Mouse (Mus musculus) forebrain, embryonic 16.5 days (tissue): ENCODE measurements around the gene Cbfa2t2. TPM values are rescaled to one million over a fixed set of nuclear protein-coding genes. Genes with fewer than 3 reads are reported as not detected.

Experiments used
- ATAC-seq: fragments of 200-750 bp; cut with Nextera tagmentation; 2 replicates; pipeline ENCODE4 v1.8.0; 2017; ENCODE audit warnings: mild to moderate bottlenecking, moderate library complexity
- H3K27ac ChIP-seq: fragments of 300-500 bp; sonication (generic); 2 replicates; pipeline ENCODE4 v1.5.1; 2014; ENCODE audit warnings: low read length, control low read depth
- H3K27me3 ChIP-seq: fragments of 300-500 bp; sonication (generic); replicated peaks from 2 replicates; pipeline ENCODE4 v1.6.1; 2014; ENCODE audit warnings: low read length; ENCODE audit not compliant: control insufficient read depth, insufficient read depth
- H3K36me3 ChIP-seq: fragments of 300-500 bp; sonication (generic); 2 replicates; pipeline ENCODE4 v1.6.1; 2014; ENCODE audit not compliant: control insufficient read depth, insufficient read depth
- H3K4me1 ChIP-seq: fragments of 300-500 bp; sonication (generic); replicated peaks from 2 replicates; pipeline ENCODE4 v1.6.1; 2014; ENCODE audit warnings: low read length; ENCODE audit not compliant: control insufficient read depth, insufficient read depth
- H3K4me2 ChIP-seq: fragments of 300-500 bp; sonication (generic); 2 replicates; pipeline ENCODE4 v1.6.1; 2014; ENCODE audit warnings: mild to moderate bottlenecking, low read length, control low read depth
- H3K4me3 ChIP-seq: fragments of 300-500 bp; sonication (generic); replicated peaks from 2 replicates; pipeline ENCODE4 v1.5.1; 2014; ENCODE audit warnings: mild to moderate bottlenecking, low read length, control low read depth
- H3K9ac ChIP-seq: fragments of 300-500 bp; sonication (generic); replicated peaks from 2 replicates; pipeline ENCODE4 v1.6.1; 2014; ENCODE audit warnings: low read depth, low read length, control low read depth
- H3K9me3 ChIP-seq: fragments of 300-500 bp; sonication (generic); 2 replicates; pipeline ENCODE4 v1.6.1; 2016; ENCODE audit warnings: low read length; ENCODE audit not compliant: control insufficient read depth
- WGBS: fragments of 180-500 bp; shearing (Covaris S2); extraction: QIAGEN DNeasy Blood & Tissue Kit; methylation state at CpG from one replicate; pipeline ENCODE4 v1.1.7; 2014; 5-methylcytosine and 5-hydroxymethylcytosine counted together
- polyA plus RNA-seq: library from polyadenylated mRNA; unstranded; fragments of >200 nt; fragmentation: Nextera tagmentation; extraction: Ambion mirVana; gene quantifications from 2 replicates; pipeline ENCODE4 v1.2.1, GENCODE M21; 2015

Gene Cbfa2t2
- polyA plus RNA-seq, 1 experiment from 2014 or later: 73.3 TPM

GRCm38 (mm10) chr2:154422181-154422580 lies 14.1 kb upstream of the Cbfa2t2 start:
- peaks cover 3% of the 10 kb centered on the region; the same call in 1 of the 2 replicates for H3K9me3 ChIP-seq
- H3K27me3 ChIP-seq: no peaks in the 10 kb centered on the region
- no peak for ATAC-seq
- H3K4me2 ChIP-seq: no peak overlapping the region
- H3K36me3 ChIP-seq: no peaks in the 10 kb centered on the region
- 57% methylated on average over 5 of the region's 5 CpGs for WGBS
- peaks cover 35% of the 10 kb centered on the region for H3K4me1 ChIP-seq
- no peak overlapping the region for H3K9ac ChIP-seq
- H3K27ac ChIP-seq: peak overlapping the region; percentile 74
- H3K4me3 ChIP-seq: no peak overlapping the region

- peaks cover 3% of the 10 kb centered on the region; the same call in 1 of the 2 replicates for H3K9me3 ChIP-seq
- H3K4me2 ChIP-seq: no peak overlapping the region
- H3K4me1 ChIP-seq: peaks cover 45% of the 10 kb centered on the region
- no peak for ATAC-seq
- 86% methylated on average over 2 of the region's 2 CpGs for WGBS
- H3K27me3 ChIP-seq: no peaks in the 10 kb centered on the region
- no peak overlapping the region for H3K27ac ChIP-seq
- H3K36me3 ChIP-seq: no peaks in the 10 kb centered on the region
- no peak overlapping the region for H3K9ac ChIP-seq
- no peak overlapping the region for H3K4me3 ChIP-seq
These were observed 12.7 kb upstream of the Cbfa2t2 start for GRCm38 (mm10) chr2:154423548-154423947.

- no peak overlapping the region for H3K4me3 ChIP-seq
- no peaks in the 10 kb centered on the region for H3K27me3 ChIP-seq
- no peak overlapping the region for H3K9ac ChIP-seq
- peak overlapping the region; percentile 94 for H3K27ac ChIP-seq
- no peaks in the 10 kb centered on the region for H3K36me3 ChIP-seq
- peaks cover 3% of the 10 kb centered on the region; the same call in 1 of the 2 replicates for H3K9me3 ChIP-seq
- no peak for ATAC-seq
- no peak overlapping the region for H3K4me2 ChIP-seq
- 90% methylated on average over 3 of the region's 3 CpGs for WGBS
- H3K4me1 ChIP-seq: peaks cover 34% of the 10 kb centered on the region
These were observed 10.8 kb upstream of the Cbfa2t2 start for GRCm38 (mm10) chr2:154425522-154425921.

GRCm38 (mm10) chr2:154426188-154426904 lies 9.9 kb upstream of the Cbfa2t2 start:
- Histone ChIP-seq H3K27ac (peak overlapping the region; percentile 94), H3K4me2 (peak overlapping the region; percentile 66), H3K36me3 (no peaks in the 10 kb centered on the region), H3K4me1 (peaks cover 27% of the 10 kb centered on the region), H3K4me3 (peak overlapping the region; percentile 42), H3K9me3 (peaks cover 3% of the 10 kb centered on the region; the same call in 1 of the 2 replicates), H3K27me3 (no peaks in the 10 kb centered on the region), H3K9ac (peak overlapping the region; percentile 70)
- WGBS: 1% methylated on average over 23 of the region's 25 CpGs
- ATAC-seq: peak; percentile 84

GRCm38 (mm10) chr2:154426905-154427852 lies 9.1 kb upstream of the Cbfa2t2 start:
- Histone ChIP-seq H3K36me3 (no peaks in the 10 kb centered on the region), H3K27ac (peak overlapping the region; percentile 94), H3K9ac (peak overlapping the region; percentile 70), H3K27me3 (no peaks in the 10 kb centered on the region), H3K9me3 (peaks cover 3% of the 10 kb centered on the region; the same call in 1 of the 2 replicates), H3K4me1 (peaks cover 22% of the 10 kb centered on the region), H3K4me2 (peak overlapping the region; percentile 66), H3K4me3 (peak overlapping the region; percentile 42)
- 26% methylated on average over 11 of the region's 11 CpGs for WGBS
- no peak for ATAC-seq

GRCm38 (mm10) chr2:154427853-154428360 lies 8.4 kb upstream of the Cbfa2t2 start:
- Histone ChIP-seq H3K36me3 (no peaks in the 10 kb centered on the region), H3K4me3 (no peak overlapping the region), H3K27ac (peak overlapping the region; percentile 33; the same call in 1 of the 2 replicates), H3K27me3 (no peaks in the 10 kb centered on the region), H3K9me3 (peaks cover 3% of the 10 kb centered on the region; the same call in 1 of the 2 replicates), H3K9ac (no peak overlapping the region), H3K4me2 (no peak overlapping the region; the same call in 1 of the 2 replicates), H3K4me1 (peaks cover 22% of the 10 kb centered on the region)
- 18% methylated on average over 17 of the region's 17 CpGs for WGBS
- ATAC-seq: 0 out of 2 replicates have a peak, but pooled peaks have one; percentile 14

GRCm38 (mm10) chr2:154430566-154430965 lies 5.7 kb upstream of the Cbfa2t2 start:
- no peak for ATAC-seq
- H3K4me1 ChIP-seq: peaks cover 27% of the 10 kb centered on the region

GRCm38 (mm10) chr2:154432696-154433095 lies 3.6 kb upstream of the Cbfa2t2 start:
- peaks cover 17% of the 10 kb centered on the region for H3K4me1 ChIP-seq
- H3K4me3 ChIP-seq: no peak overlapping the region
- no peaks in the 10 kb centered on the region for H3K27me3 ChIP-seq
- H3K9ac ChIP-seq: no peak overlapping the region
- ATAC-seq: no peak
- no peaks in the 10 kb centered on the region for H3K36me3 ChIP-seq
- no peak overlapping the region for H3K4me2 ChIP-seq
- 72% methylated on average over 2 of the region's 2 CpGs for WGBS
- no peak overlapping the region for H3K27ac ChIP-seq
- H3K9me3 ChIP-seq: no peaks in the 10 kb centered on the region

More at GRCm38 (mm10) chr2:154430566-154430965, 5.7 kb upstream of the Cbfa2t2 start:
- WGBS: 97% methylated on average over 2 of the region's 2 CpGs
- Histone ChIP-seq H3K27ac (no peak overlapping the region), H3K27me3 (no peaks in the 10 kb centered on the region), H3K36me3 (no peaks in the 10 kb centered on the region), H3K4me3 (no peak overlapping the region), H3K9me3 (peaks cover 1% of the 10 kb centered on the region; the same call in 1 of the 2 replicates), H3K9ac (no peak overlapping the region), H3K4me2 (no peak overlapping the region)

GRCm38 (mm10) chr2:154433391-154433790 lies 2.9 kb upstream of the Cbfa2t2 start:
- H3K9ac ChIP-seq: no peak overlapping the region
- H3K27ac ChIP-seq: peak overlapping the region; percentile 37; the same call in 1 of the 2 replicates
- no peaks in the 10 kb centered on the region for H3K9me3 ChIP-seq
- H3K27me3 ChIP-seq: no peaks in the 10 kb centered on the region
- peaks cover 18% of the 10 kb centered on the region for H3K4me1 ChIP-seq
- ATAC-seq: no peak
- H3K4me3 ChIP-seq: no peak overlapping the region
- WGBS: 54% methylated on average over 3 of the region's 3 CpGs
- H3K4me2 ChIP-seq: no peak overlapping the region
- no peaks in the 10 kb centered on the region for H3K36me3 ChIP-seq
